Mouse (Mus musculus): ENCODE data around the gene Ncmap.

Ncmap gene

DNA sequence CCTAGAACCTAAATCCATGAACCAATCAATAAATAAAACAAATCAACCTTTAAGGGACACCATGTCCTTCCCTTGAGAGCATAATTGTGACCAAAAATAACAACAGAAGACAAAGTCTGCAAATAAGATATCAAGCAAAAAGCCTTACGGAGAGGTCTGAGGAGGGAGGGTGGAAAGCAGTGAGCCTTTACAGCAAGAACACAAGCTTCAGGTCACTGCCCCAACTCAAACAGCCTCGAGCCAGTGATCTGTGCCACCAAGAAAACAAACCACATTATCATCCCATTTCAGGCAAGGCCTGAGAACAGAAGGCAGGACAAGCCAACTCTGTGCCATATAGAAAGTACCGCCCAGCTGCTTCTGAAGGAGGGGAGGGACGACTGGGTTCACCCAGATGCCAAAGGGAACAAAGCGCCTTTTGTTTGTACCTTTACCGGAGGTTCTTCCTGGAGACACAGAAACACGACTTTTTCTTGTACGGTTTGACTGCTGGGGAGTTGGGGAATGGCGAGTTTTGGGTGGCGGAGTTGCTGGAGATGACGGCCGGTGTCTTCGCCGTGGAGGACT lies 60.6 kb downstream of the Ncmap start:
- DNase-seq, result no peak

DNA sequence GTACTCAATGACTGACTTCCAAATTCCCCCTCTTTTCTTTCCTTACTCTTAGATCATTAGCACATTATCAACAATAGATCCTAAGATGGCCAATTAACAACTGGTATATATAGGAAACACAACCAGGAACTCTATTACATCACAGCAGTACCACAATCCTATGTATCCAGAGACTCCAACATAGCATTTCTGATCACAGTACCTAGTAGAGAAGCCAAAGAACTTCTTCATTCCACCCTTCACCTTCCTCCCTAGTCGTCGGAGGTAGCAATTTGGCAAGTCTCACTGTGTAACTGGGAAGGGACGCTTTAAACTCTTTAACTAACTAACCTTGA lies 62.0 kb downstream of the Ncmap start:
- DNase-seq, result no peak

GRCm38 (mm10) chr4:135335327-135336022 lies 62.6 kb downstream of the Ncmap start:
- DNase-seq, result no peak

DNA sequence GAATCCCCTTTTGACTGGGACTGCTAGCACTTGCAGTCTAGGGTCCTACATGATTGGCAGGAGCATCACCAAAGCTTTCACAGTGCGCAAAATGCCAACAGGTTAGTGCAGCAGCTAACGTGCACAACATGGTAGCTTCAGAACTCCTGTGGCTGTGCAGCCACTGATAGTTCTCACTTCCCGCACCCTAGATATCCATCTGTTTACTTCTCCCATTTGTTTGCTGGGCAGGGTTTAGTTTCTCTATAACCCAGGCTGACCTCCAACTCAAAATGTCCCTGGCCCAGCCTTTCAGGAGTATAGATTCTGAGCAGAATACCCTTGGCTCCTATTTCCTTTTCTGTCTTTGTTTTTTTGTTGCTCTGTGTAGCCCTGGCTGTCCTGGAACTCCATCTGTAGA lies 71.6 kb downstream of the Ncmap start:
- no peak for DNase-seq

DNA sequence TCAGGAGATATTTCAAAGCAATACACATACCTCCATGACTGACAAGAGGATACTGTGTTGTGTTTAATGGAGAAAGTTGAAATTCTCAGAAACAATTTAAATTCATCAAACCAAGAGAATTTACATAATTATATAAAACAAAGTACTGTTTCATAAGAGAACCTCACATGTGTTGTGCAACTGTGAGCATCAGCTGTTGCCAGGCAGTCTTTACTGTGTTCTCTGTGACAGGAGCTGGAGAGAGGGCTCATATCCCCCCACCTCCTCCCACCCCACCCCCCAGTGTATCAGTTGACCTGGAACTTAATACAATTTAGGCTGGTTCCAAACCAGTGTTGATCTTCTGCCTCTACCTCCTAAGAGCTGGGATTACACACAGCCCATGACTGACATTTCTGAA lies 72.0 kb downstream of the Ncmap start:
- no peak for DNase-seq

GRCm38 (mm10) chr4:135323021-135323420 lies 75.0 kb downstream of the Ncmap start:
- no peak for DNase-seq
